Mouse (Mus musculus): Measurements from ENCODE around the gene Krtap19-2. TPM values are rescaled to one million over a fixed set of nuclear protein-coding genes. Genes with fewer than 3 reads are reported as not detected.

Gene Krtap19-2
- polyA plus RNA-seq, 1 experiment from 2014 or later, result not detected

Other genes starting within 250 kb of the Krtap19-2 start
- gene 2310079G19Rik, start 246.6 kb downstream of the Krtap19-2 start, polyA plus RNA-seq (2016; fragmentation: Nextera tagmentation; extraction: Ambion mirVana), result not detected in 2 replicates
- gene Krtap26-1, start 226.5 kb downstream of the Krtap19-2 start, polyA plus RNA-seq (2016; fragmentation: Nextera tagmentation; extraction: Ambion mirVana), result not detected in 2 replicates
- gene Krtap27-1, start 202.6 kb downstream of the Krtap19-2 start, polyA plus RNA-seq (2016; fragmentation: Nextera tagmentation; extraction: Ambion mirVana), result not detected in 2 replicates
- not detected in 2 replicates for gene 2310061N02Rik, start 166.3 kb downstream of the Krtap19-2 start, polyA plus RNA-seq (2016; fragmentation: Nextera tagmentation; extraction: Ambion mirVana)
- not detected in 2 replicates for gene Krtap13-1, start 145.4 kb downstream of the Krtap19-2 start, polyA plus RNA-seq (2016; fragmentation: Nextera tagmentation; extraction: Ambion mirVana)
- gene Krtap13, start 122.6 kb downstream of the Krtap19-2 start, polyA plus RNA-seq (2016; fragmentation: Nextera tagmentation; extraction: Ambion mirVana), result not detected in 2 replicates
- gene 2310034C09Rik, start 115.4 kb downstream of the Krtap19-2 start, polyA plus RNA-seq (2016; fragmentation: Nextera tagmentation; extraction: Ambion mirVana), result not detected in 2 replicates
- not detected in 2 replicates for gene 2310057N15Rik, start 100.1 kb downstream of the Krtap19-2 start, polyA plus RNA-seq (2016; fragmentation: Nextera tagmentation; extraction: Ambion mirVana)
- gene Gm5965, start 96.4 kb downstream of the Krtap19-2 start, polyA plus RNA-seq (2016; fragmentation: Nextera tagmentation; extraction: Ambion mirVana), result not detected in 2 replicates
- not detected in 2 replicates for gene Gm20741, start 62.0 kb downstream of the Krtap19-2 start, polyA plus RNA-seq (2016; fragmentation: Nextera tagmentation; extraction: Ambion mirVana)
- gene Krtap15, start 54.1 kb downstream of the Krtap19-2 start, polyA plus RNA-seq (2016; fragmentation: Nextera tagmentation; extraction: Ambion mirVana), result not detected in 2 replicates
- not detected in 2 replicates for gene Krtap14, start 48.1 kb downstream of the Krtap19-2 start, polyA plus RNA-seq (2016; fragmentation: Nextera tagmentation; extraction: Ambion mirVana)
- not detected in 2 replicates for gene Krtap19-1, start 4.9 kb downstream of the Krtap19-2 start, polyA plus RNA-seq (2016; fragmentation: Nextera tagmentation; extraction: Ambion mirVana)
- not detected in 2 replicates for gene Krtap19-3, start 3.8 kb upstream of the Krtap19-2 start, polyA plus RNA-seq (2016; fragmentation: Nextera tagmentation; extraction: Ambion mirVana)
- not detected in 2 replicates for gene Krtap19-4, start 10.8 kb upstream of the Krtap19-2 start, polyA plus RNA-seq (2016; fragmentation: Nextera tagmentation; extraction: Ambion mirVana)
- not detected in 2 replicates for gene Krtap19-5, start 22.2 kb upstream of the Krtap19-2 start, polyA plus RNA-seq (2016; fragmentation: Nextera tagmentation; extraction: Ambion mirVana)
- not detected in 2 replicates for gene Krtap19-9b, start 58.0 kb upstream of the Krtap19-2 start, polyA plus RNA-seq (2016; fragmentation: Nextera tagmentation; extraction: Ambion mirVana)
- not detected in 2 replicates for gene Krtap16-3, start 88.6 kb upstream of the Krtap19-2 start, polyA plus RNA-seq (2016; fragmentation: Nextera tagmentation; extraction: Ambion mirVana)
- not detected in 2 replicates for gene Krtap22-2, start 136.5 kb upstream of the Krtap19-2 start, polyA plus RNA-seq (2016; fragmentation: Nextera tagmentation; extraction: Ambion mirVana)
- not detected in 2 replicates for gene Gm10229, start 141.0 kb upstream of the Krtap19-2 start, polyA plus RNA-seq (2016; fragmentation: Nextera tagmentation; extraction: Ambion mirVana)
- not detected in 2 replicates for gene Krtap6-1, start 157.4 kb upstream of the Krtap19-2 start, polyA plus RNA-seq (2016; fragmentation: Nextera tagmentation; extraction: Ambion mirVana)
- not detected in 2 replicates for gene Gm10228, start 167.2 kb upstream of the Krtap19-2 start, polyA plus RNA-seq (2016; fragmentation: Nextera tagmentation; extraction: Ambion mirVana)
- gene Krtap6-5, start 173.6 kb upstream of the Krtap19-2 start, polyA plus RNA-seq (2016; fragmentation: Nextera tagmentation; extraction: Ambion mirVana), result not detected in 2 replicates
- gene 1110025L11Rik, start 189.7 kb upstream of the Krtap19-2 start, polyA plus RNA-seq (2016; fragmentation: Nextera tagmentation; extraction: Ambion mirVana), result not detected in 2 replicates
- not detected in 2 replicates for gene Krtap6-3, start 209.7 kb upstream of the Krtap19-2 start, polyA plus RNA-seq (2016; fragmentation: Nextera tagmentation; extraction: Ambion mirVana)

Data from limb, embryonic 10.5 days (tissue).